Mouse (Mus musculus) kidney, embryonic 14.5 days (tissue): ENCODE data around the gene Sap30l. TPM values are rescaled to one million over a fixed set of nuclear protein-coding genes. Genes with fewer than 3 reads are reported as not detected.
"Not testable (repeated sequence)": the region's sequence is repeated elsewhere in the genome, so short reads cannot be mapped to it uniquely, and the experiment has no call there.

Experiments
- ATAC-seq: fragments of 200-750 bp; cut with Nextera tagmentation; 2 replicates; pipeline ENCODE4 v1.8.0; 2017; ENCODE audit warnings: moderate number of reproducible peaks, mild to moderate bottlenecking, moderate TSS enrichment, moderate library complexity; ENCODE audit not compliant: low FRiP score, low TSS enrichment
- H3K27ac ChIP-seq: fragments of 300-500 bp; sonication (generic); 2 replicates; pipeline ENCODE4 v1.5.1; 2014; ENCODE audit warnings: low read depth, mild to moderate bottlenecking, low read length, moderate library complexity, mixed read lengths
- H3K27me3 ChIP-seq: fragments of 300-500 bp; sonication (generic); 2 replicates; pipeline ENCODE4 v1.6.1; 2014; ENCODE audit warnings: mild to moderate bottlenecking, low read length; ENCODE audit not compliant: control insufficient read depth, insufficient read depth
- H3K36me3 ChIP-seq: fragments of 300-500 bp; sonication (generic); 2 replicates; pipeline ENCODE4 v1.6.1; 2014; ENCODE audit warnings: low read length, mixed read lengths; ENCODE audit not compliant: control insufficient read depth, insufficient read depth
- H3K4me1 ChIP-seq: fragments of 300-500 bp; sonication (generic); 2 replicates; pipeline ENCODE4 v1.6.1; 2014; ENCODE audit warnings: low read length, mixed read lengths; ENCODE audit not compliant: control insufficient read depth, insufficient read depth
- H3K4me2 ChIP-seq: fragments of 300-500 bp; sonication (generic); replicated peaks from 2 replicates; pipeline ENCODE4 v1.6.1; 2014; ENCODE audit warnings: low read depth, mild to moderate bottlenecking, low read length
- H3K4me3 ChIP-seq: fragments of 300-500 bp; sonication (generic); 2 replicates; pipeline ENCODE4 v1.5.1; 2014; ENCODE audit warnings: mild to moderate bottlenecking, low read length
- H3K9ac ChIP-seq: fragments of 300-500 bp; sonication (generic); 2 replicates; pipeline ENCODE4 v1.6.1; 2014; ENCODE audit warnings: low read depth, mild to moderate bottlenecking, low read length, moderate library complexity
- H3K9me3 ChIP-seq: fragments of 300-500 bp; sonication (generic); 2 replicates; pipeline ENCODE4 v1.6.1; 2016; ENCODE audit warnings: low read length; ENCODE audit not compliant: control insufficient read depth
- WGBS: fragments of 180-500 bp; shearing (Covaris S2); extraction: QIAGEN DNeasy Blood & Tissue Kit; methylation state at CpG from one replicate; pipeline ENCODE4 v1.1.7; 2014; 5-methylcytosine and 5-hydroxymethylcytosine counted together
- polyA plus RNA-seq: library from polyadenylated mRNA; unstranded; fragments of >200 nt; fragmentation: Nextera tagmentation; extraction: Ambion mirVana; gene quantifications from 2 replicates; pipeline ENCODE4 v1.2.1, GENCODE M21; 2014

The Sap30l gene
- polyA plus RNA-seq, 1 experiment from 2014 or later = 15.0 TPM

- Histone ChIP-seq H3K9ac (no peak overlapping the region), H3K4me3 (no peak overlapping the region), H3K27ac (no peak overlapping the region), H3K4me2 (no peak overlapping the region), H3K36me3 (no peaks in the 10 kb centered on the region), H3K9me3 (no peaks in the 10 kb centered on the region), H3K27me3 (peaks cover 65% of the 10 kb centered on the region), H3K4me1 (peaks cover 8% of the 10 kb centered on the region)
- ATAC-seq = no peak
- 16% methylated on average over 10 of the region's 10 CpGs for WGBS
Observed at GRCm38 (mm10) chr11:57840986-57841385, 39.5 kb downstream of the Sap30l start.

DNA sequence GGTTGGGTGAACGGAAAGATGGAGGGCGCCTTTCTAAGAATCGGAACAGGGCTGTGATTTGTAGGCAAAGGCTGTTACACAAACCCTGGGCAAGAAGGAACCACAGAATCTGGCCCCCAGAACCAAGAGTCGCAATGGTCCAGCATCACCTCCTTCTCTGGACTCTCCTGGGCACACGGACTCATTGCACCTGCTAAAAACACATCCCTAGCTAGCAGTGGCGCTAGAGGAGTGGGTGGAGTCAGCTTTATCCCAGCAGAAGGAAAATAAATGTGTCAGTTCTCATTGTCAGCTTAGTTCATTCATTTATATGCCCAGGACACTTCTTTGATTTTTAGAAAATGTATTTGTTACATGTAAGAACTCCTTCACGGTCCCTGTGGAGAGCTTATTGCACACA is 40.0 kb downstream of the Sap30l start:
- Histone ChIP-seq H3K9ac (no peak overlapping the region), H3K4me1 (peaks cover 8% of the 10 kb centered on the region), H3K4me2 (no peak overlapping the region), H3K9me3 (no peaks in the 10 kb centered on the region), H3K4me3 (no peak overlapping the region), H3K36me3 (no peaks in the 10 kb centered on the region), H3K27me3 (peaks cover 61% of the 10 kb centered on the region), H3K27ac (no peak overlapping the region)
- no peak for ATAC-seq
- 30% methylated on average over 7 of the region's 7 CpGs for WGBS

DNA sequence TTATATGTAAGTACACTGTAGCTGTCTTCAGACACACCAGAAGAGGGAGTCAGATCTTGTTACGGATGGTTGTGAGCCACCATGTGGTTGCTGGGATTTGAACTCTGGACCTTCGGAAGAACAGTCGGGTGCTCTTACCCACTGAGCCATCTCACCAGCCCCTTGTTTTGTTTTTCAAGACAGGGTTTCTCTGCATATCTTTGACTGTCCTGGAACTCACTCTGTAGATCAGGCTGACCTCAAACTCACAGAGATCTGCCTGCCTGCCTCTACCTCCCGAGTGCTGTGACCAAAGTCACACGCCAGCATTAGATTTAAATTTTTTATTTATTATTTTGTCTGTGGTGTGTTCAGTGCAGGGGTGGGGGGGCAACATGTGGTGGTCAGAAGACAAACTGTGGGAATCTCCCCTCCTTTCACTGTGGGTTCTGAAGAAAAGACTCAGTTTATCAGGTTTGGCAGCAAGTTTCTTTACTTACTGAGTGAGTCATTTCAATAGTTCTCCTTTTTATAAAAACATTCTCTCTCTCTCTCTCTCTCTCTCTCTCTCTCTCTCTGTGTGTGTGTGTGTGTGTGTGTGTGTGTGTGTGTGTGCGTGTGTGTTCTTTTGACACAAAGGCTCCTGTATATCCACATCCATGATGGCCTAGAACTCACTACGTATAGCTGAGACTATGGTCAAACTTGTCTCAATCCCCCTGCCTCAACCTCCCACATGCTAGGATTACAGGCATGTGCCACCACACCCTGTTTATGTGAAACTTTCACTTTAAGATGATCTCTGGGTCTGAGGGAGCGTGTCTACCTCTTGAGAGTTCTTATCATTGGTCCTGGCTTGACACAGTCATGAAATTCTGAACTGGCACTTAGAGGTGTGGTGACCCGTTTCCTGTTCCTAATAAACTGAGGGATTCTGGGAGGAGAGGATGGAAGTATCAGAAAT is 45.3 kb downstream of the Sap30l start:
- not testable (repeated sequence) for H3K9ac ChIP-seq, H3K4me1 ChIP-seq, ATAC-seq, H3K4me3 ChIP-seq, H3K36me3 ChIP-seq, H3K4me2 ChIP-seq, H3K27ac ChIP-seq, H3K9me3 ChIP-seq
- H3K27me3 ChIP-seq = peaks cover 19% of the 10 kb centered on the region
- WGBS = 78% methylated on average over 8 of the region's 9 CpGs

DNA sequence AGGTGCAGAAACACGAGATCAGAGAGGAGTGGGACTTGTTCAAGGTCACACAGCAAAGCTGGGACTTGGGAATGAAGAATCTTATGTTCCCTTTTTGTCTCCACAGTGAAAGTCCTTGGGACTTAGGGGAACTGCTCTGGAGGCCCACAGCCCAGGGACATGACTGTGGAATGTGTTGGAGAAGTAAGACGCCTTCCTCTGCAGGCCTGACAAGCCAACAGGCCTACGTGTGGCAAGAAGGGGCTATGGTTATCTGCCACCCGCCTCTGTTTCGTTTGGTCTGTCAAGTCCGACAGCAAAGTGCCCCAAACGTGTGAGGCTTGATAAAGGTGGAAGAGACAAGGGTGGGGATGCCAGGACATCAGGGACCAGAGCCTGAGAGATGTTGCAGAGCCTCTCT is 46.0 kb downstream of the Sap30l start:
- Histone ChIP-seq H3K36me3 (no peaks in the 10 kb centered on the region), H3K4me2 (no peak overlapping the region), H3K4me3 (no peak overlapping the region), H3K4me1 (no peaks in the 10 kb centered on the region), H3K9me3 (no peaks in the 10 kb centered on the region), H3K27ac (no peak overlapping the region), H3K9ac (no peak overlapping the region), H3K27me3 (peaks cover 17% of the 10 kb centered on the region)
- whole genome bisulfite sequencing = 73% methylated on average over 7 of the region's 7 CpGs
- no peak for ATAC-seq

- no peaks in the 10 kb centered on the region for H3K4me1 ChIP-seq
- 60% methylated on average over 7 of the region's 7 CpGs for WGBS
- H3K9ac ChIP-seq = no peak overlapping the region; the same call in 1 of the 2 replicates
- H3K4me2 ChIP-seq = no peak overlapping the region
- no peak for ATAC-seq
- H3K36me3 ChIP-seq = no peaks in the 10 kb centered on the region
- no peak overlapping the region for H3K27ac ChIP-seq
- H3K4me3 ChIP-seq = no peak overlapping the region
- H3K9me3 ChIP-seq = no peaks in the 10 kb centered on the region
- peaks cover 10% of the 10 kb centered on the region for H3K27me3 ChIP-seq
Observed at GRCm38 (mm10) chr11:57850298-57850697, 48.9 kb downstream of the Sap30l start.

- Histone ChIP-seq H3K4me1 (no peaks in the 10 kb centered on the region), H3K4me2 (no peak overlapping the region), H3K9me3 (no peaks in the 10 kb centered on the region), H3K27ac (no peak overlapping the region), H3K36me3 (no peaks in the 10 kb centered on the region), H3K9ac (no peak overlapping the region), H3K27me3 (peaks cover 10% of the 10 kb centered on the region), H3K4me3 (no peak overlapping the region)
- 33% methylated on average over 3 of the region's 3 CpGs for WGBS
- no peak for ATAC-seq
Observed at GRCm38 (mm10) chr11:57850931-57851330, 49.5 kb downstream of the Sap30l start.

DNA sequence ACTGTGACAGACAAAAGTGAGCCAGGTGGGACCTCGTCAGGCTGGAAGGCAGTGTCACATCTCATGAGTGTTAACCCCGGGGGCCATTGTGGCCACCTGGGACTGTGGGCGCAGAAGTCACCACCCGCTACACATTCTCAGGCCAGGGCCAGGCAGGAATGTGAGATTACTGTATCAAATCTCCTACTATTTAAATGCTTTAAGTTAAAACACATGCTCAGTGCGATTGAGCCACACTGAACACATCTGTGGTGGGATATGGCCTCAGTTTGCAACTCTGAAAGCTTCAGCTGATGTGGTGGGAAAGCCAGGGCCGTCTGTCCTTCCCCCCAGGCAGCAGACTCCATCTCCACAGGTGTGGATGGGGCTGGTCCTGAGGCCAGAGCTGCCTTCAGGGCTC is 52.1 kb downstream of the Sap30l start:
- Histone ChIP-seq H3K9me3 (no peaks in the 10 kb centered on the region), H3K27me3 (peaks cover 10% of the 10 kb centered on the region), H3K9ac (no peak overlapping the region), H3K4me1 (no peaks in the 10 kb centered on the region), H3K4me2 (no peak overlapping the region), H3K4me3 (no peak overlapping the region), H3K36me3 (no peaks in the 10 kb centered on the region), H3K27ac (no peak overlapping the region)
- no peak for ATAC-seq
- WGBS = 69% methylated on average over 6 of the region's 6 CpGs

- Histone ChIP-seq H3K4me3 (no peak overlapping the region), H3K4me2 (no peak overlapping the region), H3K36me3 (no peaks in the 10 kb centered on the region), H3K9ac (no peak overlapping the region), H3K9me3 (no peaks in the 10 kb centered on the region), H3K4me1 (no peaks in the 10 kb centered on the region), H3K27me3 (no peaks in the 10 kb centered on the region), H3K27ac (no peak overlapping the region)
- ATAC-seq = no peak
- WGBS = 39% methylated on average over 4 of the region's 4 CpGs
Observed at GRCm38 (mm10) chr11:57857709-57858108, 56.3 kb downstream of the Sap30l start.
